Mouse (Mus musculus) heart, adult 2 months (tissue): ENCODE results near the gene Fndc3b.

Source experiments
- CTCF ChIP-seq: fragments of 200-600 bp; IDR thresholded peaks from 2 replicates; pipeline ENCODE4 v1.8.1; 2022; ENCODE audit warnings: antibody characterized with exemption, mild to moderate bottlenecking, moderate library complexity
- EP300 ChIP-seq: fragments of 200-500 bp; IDR thresholded peaks from 2 replicates; pipeline ENCODE4 v1.6.1; 2011; ENCODE audit warnings: low read depth, low read length, control low read depth; ENCODE audit not compliant: insufficient read depth

DNA sequence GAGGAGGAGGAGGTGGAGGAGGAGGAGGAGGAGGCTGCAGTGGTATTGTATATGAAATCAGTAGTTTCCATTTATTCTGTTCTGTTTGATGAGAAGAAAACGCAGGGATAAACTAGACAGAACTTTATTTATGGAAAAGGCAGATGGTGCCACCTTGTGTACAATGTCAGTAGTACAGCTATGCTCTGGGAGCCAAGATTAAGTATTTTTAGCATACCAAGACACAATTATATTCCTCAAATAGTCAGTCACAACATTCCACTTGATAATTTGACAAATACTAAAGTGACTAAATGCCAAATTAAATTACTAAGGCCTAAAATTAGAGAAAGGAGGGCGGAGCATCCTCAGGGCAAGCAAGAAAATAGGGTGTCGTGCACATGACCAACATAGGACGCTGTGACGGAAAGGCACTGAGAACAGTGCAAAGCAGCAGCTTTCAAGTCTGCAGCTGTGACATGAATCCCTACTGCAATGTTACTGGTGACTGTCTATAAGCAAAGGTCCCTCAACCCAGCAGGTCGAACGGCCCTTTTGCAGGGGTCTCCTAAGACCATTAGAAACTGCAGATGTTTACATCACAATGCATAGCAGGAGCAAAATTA is 244.7 kb downstream of the Fndc3b start:
- 0 out of 2 replicates have a peak, but pooled peaks have one; percentile 11 for TF ChIP-seq EP300
- TF ChIP-seq CTCF: peak; percentile 83
